Mouse (Mus musculus) kidney, postnatal 0 days (tissue): ENCODE measurements around the gene Sdsl. TPM values are rescaled to one million over a fixed set of nuclear protein-coding genes. Genes with fewer than 3 reads are reported as not detected.

ENCODE experiments used
- ATAC-seq: fragments of 200-750 bp; cut with Nextera tagmentation; replicated peaks from 2 replicates; pipeline ENCODE4 v1.8.0; 2017; ENCODE audit warnings: low read depth, moderate number of reproducible peaks, moderate TSS enrichment, moderate library complexity; ENCODE audit not compliant: low FRiP score
- DNase-seq: peaks from one replicate; pipeline ENCODE4 v3.0.0-alpha.2; 2016; ENCODE audit warnings: low spot score
- H3K27ac ChIP-seq: fragments of 300-500 bp; sonication (generic); 2 replicates; pipeline ENCODE4 v1.5.1; 2014; ENCODE audit warnings: mild to moderate bottlenecking
- H3K27me3 ChIP-seq: fragments of 300-500 bp; sonication (generic); 2 replicates; pipeline ENCODE4 v1.6.1; 2014; ENCODE audit warnings: low read length, mixed read lengths; ENCODE audit not compliant: insufficient read depth
- H3K36me3 ChIP-seq: fragments of 300-500 bp; sonication (generic); 2 replicates; pipeline ENCODE4 v1.6.1; 2014; ENCODE audit warnings: low read length, mixed read lengths; ENCODE audit not compliant: insufficient read depth
- H3K4me1 ChIP-seq: fragments of 300-500 bp; sonication (generic); replicated peaks from 2 replicates; pipeline ENCODE4 v1.6.1; 2014; ENCODE audit warnings: antibody characterized with exemption, low read length, mixed read lengths; ENCODE audit not compliant: insufficient read depth
- H3K4me2 ChIP-seq: fragments of 300-500 bp; sonication (generic); 2 replicates; pipeline ENCODE4 v1.6.1; 2014; ENCODE audit warnings: mild to moderate bottlenecking, low read length, moderate library complexity, mixed read lengths
- H3K4me3 ChIP-seq: fragments of 300-500 bp; sonication (generic); replicated peaks from 2 replicates; pipeline ENCODE4 v1.5.1; 2014; ENCODE audit warnings: low read depth, low read length
- H3K9ac ChIP-seq: fragments of 300-500 bp; sonication (generic); 2 replicates; pipeline ENCODE4 v1.6.1; 2014; ENCODE audit warnings: low read depth, low read length
- H3K9me3 ChIP-seq: fragments of 300-500 bp; sonication (generic); replicated peaks from 2 replicates; pipeline ENCODE4 v1.6.1; 2016; ENCODE audit warnings: low read length, inconsistent platforms, mixed read lengths
- CTCF ChIP-seq: IDR thresholded peaks from 2 replicates; pipeline ENCODE4 v1.5.1; 2016; ENCODE audit warnings: antibody characterized with exemption, low read depth, mild to moderate bottlenecking, moderate library complexity
- WGBS: fragments of 180-500 bp; shearing (Covaris S2); extraction: QIAGEN DNeasy Blood & Tissue Kit; methylation state at CpG from one replicate; pipeline ENCODE4 v1.1.7; 2014; 5-methylcytosine and 5-hydroxymethylcytosine counted together
- polyA plus RNA-seq: library from polyadenylated mRNA; unstranded; fragments of >200 nt; fragmentation: Nextera tagmentation; extraction: Ambion mirVana; gene quantifications from 2 replicates; pipeline ENCODE4 v1.2.1, GENCODE M21; 2015

The Sdsl gene
- polyA plus RNA-seq, 1 experiment from 2014 or later, result 12.0 TPM

- Histone ChIP-seq H3K36me3 (no peaks in the 10 kb centered on the region), H3K27ac (no peak overlapping the region), H3K4me2 (peak overlapping the region; percentile 14; the same call in 1 of the 2 replicates), H3K4me1 (no peaks in the 10 kb centered on the region), H3K9me3 (no peaks in the 10 kb centered on the region), H3K4me3 (no peak overlapping the region), H3K9ac (no peak overlapping the region), H3K27me3 (no peaks in the 10 kb centered on the region)
- ATAC-seq, result no peak
- 23% methylated on average over 14 of the region's 14 CpGs for WGBS
- no peak for DNase-seq
- no peak for TF ChIP-seq CTCF
These were observed 17.8 kb downstream of the Sdsl start for GRCm38 (mm10) chr5:120454756-120455337.

GRCm38 (mm10) chr5:120447305-120447704 is 25.3 kb downstream of the Sdsl start:
- no peaks in the 10 kb centered on the region for H3K4me1 ChIP-seq
- no peaks in the 10 kb centered on the region for H3K36me3 ChIP-seq
- no peak overlapping the region for H3K9ac ChIP-seq
- ATAC-seq (no peak), DNase-seq (no peak)
- 0 out of 2 replicates have a peak, but pooled peaks cover 5% of the 10 kb centered on the region for H3K27me3 ChIP-seq
- H3K27ac ChIP-seq, result no peak overlapping the region
- 20% methylated on average over 13 of the region's 13 CpGs for WGBS
- no peak for TF ChIP-seq CTCF
- no peak overlapping the region for H3K4me3 ChIP-seq
- no peaks in the 10 kb centered on the region for H3K9me3 ChIP-seq
- no peak overlapping the region for H3K4me2 ChIP-seq

DNA sequence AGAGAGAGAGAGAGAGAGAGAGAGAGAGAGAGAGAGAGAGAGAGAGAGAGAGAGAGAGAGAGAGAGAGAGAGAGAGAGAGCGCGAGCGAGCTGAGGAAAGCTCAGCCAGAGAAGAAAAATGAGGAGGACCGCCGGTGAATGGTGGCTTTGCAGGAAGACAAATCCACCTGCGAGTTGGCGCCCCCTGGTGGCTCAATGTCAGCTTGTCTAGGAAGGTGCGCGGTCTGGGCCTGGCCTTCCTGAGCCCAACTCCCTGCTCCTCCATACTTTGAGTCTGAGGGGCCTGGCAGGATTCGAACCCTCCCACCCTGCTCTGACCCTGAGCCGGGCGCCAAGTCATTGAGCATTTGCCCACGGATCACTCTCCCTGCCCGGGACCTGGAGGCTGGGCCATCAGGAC is 31.9 kb downstream of the Sdsl start:
- Histone ChIP-seq H3K9me3 (no peaks in the 10 kb centered on the region), H3K27me3 (peaks cover 53% of the 10 kb centered on the region), H3K4me1 (peaks cover 8% of the 10 kb centered on the region; the same call in 1 of the 2 replicates), H3K9ac (no peak overlapping the region), H3K36me3 (no peaks in the 10 kb centered on the region), H3K4me2 (peak overlapping the region; percentile 50), H3K27ac (no peak overlapping the region), H3K4me3 (peak overlapping the region; percentile 23)
- peak; percentile 91 for DNase-seq
- peak; percentile 87 for TF ChIP-seq CTCF
- WGBS, result 7% methylated on average over 11 of the region's 14 CpGs
- peak; percentile 51; the same call in 1 of the 2 replicates for ATAC-seq

- Histone ChIP-seq H3K36me3 (no peaks in the 10 kb centered on the region), H3K4me2 (peak overlapping the region; percentile 50), H3K4me1 (peaks cover 8% of the 10 kb centered on the region; the same call in 1 of the 2 replicates), H3K27me3 (peaks cover 59% of the 10 kb centered on the region), H3K27ac (no peak overlapping the region), H3K9ac (no peak overlapping the region), H3K4me3 (peak overlapping the region; percentile 23), H3K9me3 (no peaks in the 10 kb centered on the region)
- WGBS, result 1% methylated on average over 61 of the region's 61 CpGs
- ATAC-seq, result no peak; the same call in 1 of the 2 replicates
- TF ChIP-seq CTCF, result no peak
- no peak for DNase-seq
These were observed 32.5 kb downstream of the Sdsl start for GRCm38 (mm10) chr5:120439887-120440670.

- WGBS, result 1% methylated on average over 27 of the region's 27 CpGs
- Histone ChIP-seq H3K4me1 (peaks cover 8% of the 10 kb centered on the region; the same call in 1 of the 2 replicates), H3K9me3 (no peaks in the 10 kb centered on the region), H3K4me2 (peak overlapping the region; percentile 50; the same call in 1 of the 2 replicates), H3K27me3 (peaks cover 64% of the 10 kb centered on the region), H3K4me3 (no peak overlapping the region), H3K9ac (no peak overlapping the region), H3K36me3 (no peaks in the 10 kb centered on the region), H3K27ac (no peak overlapping the region)
- no peak for TF ChIP-seq CTCF
- DNase-seq, result peak; percentile 15
- no peak for ATAC-seq
These were observed 33.5 kb downstream of the Sdsl start for GRCm38 (mm10) chr5:120438991-120439710.

DNA sequence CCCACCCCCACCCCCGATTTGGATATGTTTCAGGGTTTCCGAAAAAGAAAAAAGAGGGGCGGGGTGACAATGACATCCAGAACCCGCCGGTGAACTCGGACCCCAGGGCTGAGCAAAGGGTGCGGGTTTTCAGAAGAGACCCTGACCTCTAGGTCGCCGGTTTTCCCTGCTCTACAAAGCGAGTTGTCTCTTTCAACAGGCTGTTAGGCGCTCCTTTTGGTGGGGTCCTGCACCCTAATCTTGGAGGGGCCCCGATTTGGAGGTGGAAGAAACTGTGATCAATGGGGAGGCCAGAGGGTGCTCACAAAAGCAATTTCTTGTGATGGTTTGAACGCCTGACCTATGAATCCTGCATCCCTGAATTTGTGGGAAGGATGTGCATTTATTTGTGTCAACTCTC is 34.1 kb downstream of the Sdsl start:
- H3K27ac ChIP-seq, result no peak overlapping the region
- ATAC-seq (no peak), DNase-seq (no peak)
- H3K9ac ChIP-seq, result no peak overlapping the region
- WGBS, result 3% methylated on average over 13 of the region's 13 CpGs
- peaks cover 70% of the 10 kb centered on the region for H3K27me3 ChIP-seq
- no peaks in the 10 kb centered on the region for H3K9me3 ChIP-seq
- TF ChIP-seq CTCF, result no peak
- H3K36me3 ChIP-seq, result no peaks in the 10 kb centered on the region
- no peak overlapping the region for H3K4me2 ChIP-seq
- peaks cover 8% of the 10 kb centered on the region; the same call in 1 of the 2 replicates for H3K4me1 ChIP-seq
- no peak overlapping the region for H3K4me3 ChIP-seq
